Mouse (Mus musculus): Measurements from ENCODE around the gene Espn. TPM values are rescaled to one million over a fixed set of nuclear protein-coding genes. Genes with fewer than 3 reads are reported as not detected.
A peak's percentile ranks its signal among the peaks of the same experiment; 100 is the strongest.

The Espn gene
- polyA plus RNA-seq, 1 experiment = 0.48 TPM

DNA sequence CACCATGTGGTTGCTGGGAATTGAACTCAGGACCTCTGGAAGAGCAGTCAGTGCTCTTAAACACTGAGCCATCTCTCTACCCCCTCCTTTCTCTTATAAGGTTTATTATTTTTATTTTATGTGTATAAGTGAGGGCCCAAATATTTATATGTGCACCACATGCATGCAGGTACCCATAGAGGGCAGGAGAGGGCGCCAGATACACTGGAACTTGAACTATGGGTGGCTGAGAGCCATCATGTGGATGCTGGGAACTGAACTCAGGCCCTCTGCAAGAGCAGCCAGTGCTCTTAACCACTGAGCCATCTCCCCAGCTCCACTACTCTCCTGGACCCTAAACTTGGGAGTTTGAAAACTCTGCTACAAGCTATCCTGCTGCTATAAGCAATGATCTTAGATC is 8.5 kb downstream of the Espn start:
- TF ChIP-seq POLR2A (IDR thresholded peaks at IDR 0.05; ENCODE audit: borderline replicate concordance, extremely low read depth, insufficient read depth, insufficient read length, poor library complexity, severe bottlenecking) = no peak
- TF ChIP-seq CTCF (IDR thresholded peaks at IDR 0.05; ENCODE audit: borderline replicate concordance, extremely low read depth, insufficient read depth, insufficient read length) = peak; percentile 15; the same call in 1 of the 2 replicates
- DNase-seq (ENCODE audit: low read depth) = no peak

DNA sequence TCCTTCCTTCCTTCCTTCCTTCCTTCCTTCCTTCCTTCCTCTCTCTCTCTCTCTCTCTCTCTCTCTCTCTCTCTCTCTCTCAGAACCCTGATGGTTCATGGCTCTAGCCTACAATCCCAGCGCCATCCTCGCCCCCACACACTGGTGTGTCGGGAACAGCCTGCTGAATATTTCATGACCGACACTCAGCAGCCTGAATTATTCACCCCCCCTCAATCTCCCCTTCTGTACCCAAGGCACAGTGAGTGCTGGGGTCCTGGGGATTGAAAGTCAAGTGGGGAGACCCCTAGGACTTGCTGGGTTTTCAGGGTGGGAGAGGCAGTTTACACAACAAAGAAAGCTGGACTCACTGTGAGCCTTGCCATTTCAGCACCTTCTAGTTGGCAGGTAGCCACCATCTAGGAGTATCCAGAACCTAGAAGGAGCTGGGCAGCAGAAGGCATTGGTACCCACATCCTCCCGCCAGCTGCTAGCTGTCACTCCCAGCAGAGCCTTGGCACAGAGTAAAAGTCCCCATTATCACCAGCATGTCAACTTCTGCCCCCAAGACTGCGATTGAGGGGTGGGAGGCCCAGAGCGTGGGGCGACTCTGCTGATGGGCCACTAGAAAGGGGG is 10.5 kb downstream of the Espn start:
- DNase-seq (ENCODE audit: low read depth) = peak; percentile 50
- TF ChIP-seq CTCF (IDR thresholded peaks at IDR 0.05; ENCODE audit: borderline replicate concordance, extremely low read depth, insufficient read depth, insufficient read length) (no peak), POLR2A (IDR thresholded peaks at IDR 0.05; ENCODE audit: borderline replicate concordance, extremely low read depth, insufficient read depth, insufficient read length, poor library complexity, severe bottlenecking) (no peak)

GRCm38 (mm10) chr4:152140441-152140840 is 11.7 kb downstream of the Espn start:
- no peak for DNase-seq (ENCODE audit: low read depth)
- peak; percentile 73 for TF ChIP-seq CTCF (IDR thresholded peaks at IDR 0.05; ENCODE audit: borderline replicate concordance, extremely low read depth, insufficient read depth, insufficient read length)
- TF ChIP-seq POLR2A (IDR thresholded peaks at IDR 0.05; ENCODE audit: borderline replicate concordance, extremely low read depth, insufficient read depth, insufficient read length, poor library complexity, severe bottlenecking) = no peak

DNA sequence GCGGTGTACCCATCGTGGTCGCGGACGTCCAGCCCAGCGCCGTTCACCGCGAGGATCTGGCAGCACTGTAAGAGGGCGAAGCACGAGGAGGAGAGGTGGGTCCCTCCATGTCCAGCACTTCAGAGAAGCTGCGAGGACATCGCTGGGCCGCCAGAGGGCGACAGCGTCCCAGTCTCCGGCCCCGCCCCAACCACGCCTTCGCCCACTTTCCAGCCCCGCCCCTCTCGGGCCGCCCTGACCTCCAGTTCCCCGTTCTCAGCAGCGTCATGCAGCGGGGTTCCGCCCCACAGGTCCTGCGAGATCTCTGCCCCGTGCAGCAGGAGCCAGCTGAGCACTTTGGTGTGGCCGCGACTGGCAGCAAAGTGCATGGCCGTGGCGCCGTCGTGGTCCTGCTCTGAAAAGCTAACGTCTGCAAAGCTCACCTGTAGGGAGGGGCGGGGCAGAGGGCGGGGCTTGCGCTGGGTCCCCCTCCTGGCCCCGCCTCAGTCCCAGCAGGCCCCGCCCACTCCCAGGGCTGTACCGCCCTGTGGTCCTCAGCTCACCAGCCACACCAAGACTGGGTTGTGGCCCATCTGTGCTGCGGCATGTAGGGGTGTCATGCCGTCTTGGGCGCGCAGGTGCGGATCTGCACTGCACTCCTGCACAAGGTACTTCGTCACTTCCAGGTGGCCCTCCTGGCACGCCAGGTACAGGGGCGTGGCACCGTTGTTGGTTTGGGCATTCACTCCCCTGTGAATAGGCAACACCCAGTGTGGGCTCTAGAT is 13.5 kb downstream of the Espn start:
- no peak for TF ChIP-seq POLR2A (IDR thresholded peaks at IDR 0.05; ENCODE audit: borderline replicate concordance, extremely low read depth, insufficient read depth, insufficient read length, poor library complexity, severe bottlenecking)
- TF ChIP-seq CTCF (IDR thresholded peaks at IDR 0.05; ENCODE audit: borderline replicate concordance, extremely low read depth, insufficient read depth, insufficient read length) = peak; percentile 88
- DNase-seq (ENCODE audit: low read depth) = peak; percentile 78

DNA sequence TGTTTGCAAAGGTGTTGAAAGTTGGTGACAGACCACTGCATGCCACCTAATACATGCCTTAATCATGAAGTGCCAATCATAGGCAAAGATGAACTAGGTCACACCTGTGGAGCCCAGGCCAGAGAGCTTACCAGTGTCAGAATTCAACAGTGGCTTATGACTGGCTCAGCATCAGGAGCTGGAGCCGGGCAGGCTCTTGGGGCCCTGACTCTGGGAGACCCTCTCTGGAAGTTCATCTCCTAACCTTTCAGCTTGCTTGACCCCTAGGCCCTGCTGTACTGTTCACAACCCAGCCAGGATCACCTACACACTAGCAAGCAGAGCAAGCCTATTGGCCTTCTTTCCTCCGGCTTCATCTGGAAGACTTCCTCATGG is 15.3 kb downstream of the Espn start:
- TF ChIP-seq POLR2A (IDR thresholded peaks at IDR 0.05; ENCODE audit: borderline replicate concordance, extremely low read depth, insufficient read depth, insufficient read length, poor library complexity, severe bottlenecking) (no peak), CTCF (IDR thresholded peaks at IDR 0.05; ENCODE audit: borderline replicate concordance, extremely low read depth, insufficient read depth, insufficient read length) (no peak)
- no peak for DNase-seq (ENCODE audit: low read depth)

DNA sequence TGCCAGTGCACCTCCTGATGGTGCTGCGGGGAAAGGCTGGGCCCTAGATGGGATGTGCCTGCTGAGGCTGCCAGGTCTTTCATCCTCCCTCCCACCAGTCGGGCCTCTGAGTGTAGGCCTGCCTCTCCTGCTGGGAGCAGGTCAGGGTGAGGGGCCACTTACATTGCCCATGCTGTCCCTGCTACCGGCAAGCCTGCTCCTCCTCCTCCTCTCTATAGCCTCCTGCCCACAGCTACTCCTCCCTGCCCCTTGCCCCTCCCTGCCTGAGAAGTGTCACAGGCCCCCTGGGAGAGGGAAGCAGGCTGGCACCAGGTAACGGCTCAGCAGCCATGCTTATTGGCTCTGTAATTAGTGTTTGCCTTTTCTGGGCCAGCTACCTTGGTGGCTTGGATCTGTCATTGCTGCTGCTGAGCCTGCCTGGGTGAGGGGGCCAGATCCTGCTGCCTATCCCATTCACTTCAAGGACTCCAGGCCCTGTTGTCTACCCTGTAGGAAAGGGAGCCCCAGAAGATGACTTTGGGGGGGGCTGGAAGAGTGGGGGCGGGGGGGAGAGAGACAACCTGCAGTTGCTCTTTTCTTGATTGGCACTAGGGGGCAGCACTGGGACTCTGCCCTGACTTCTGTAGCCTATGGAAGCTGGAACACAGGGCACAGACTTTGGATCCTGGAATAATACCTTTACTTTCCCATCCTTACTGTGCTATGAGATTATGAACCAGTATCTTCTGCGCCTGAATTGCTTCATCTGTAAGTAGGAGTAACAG is 15.9 kb downstream of the Espn start:
- TF ChIP-seq CTCF (IDR thresholded peaks at IDR 0.05; ENCODE audit: borderline replicate concordance, extremely low read depth, insufficient read depth, insufficient read length) (peak; percentile 62; the same call in 1 of the 2 replicates), POLR2A (IDR thresholded peaks at IDR 0.05; ENCODE audit: borderline replicate concordance, extremely low read depth, insufficient read depth, insufficient read length, poor library complexity, severe bottlenecking) (no peak)
- no peak for DNase-seq (ENCODE audit: low read depth)

DNA sequence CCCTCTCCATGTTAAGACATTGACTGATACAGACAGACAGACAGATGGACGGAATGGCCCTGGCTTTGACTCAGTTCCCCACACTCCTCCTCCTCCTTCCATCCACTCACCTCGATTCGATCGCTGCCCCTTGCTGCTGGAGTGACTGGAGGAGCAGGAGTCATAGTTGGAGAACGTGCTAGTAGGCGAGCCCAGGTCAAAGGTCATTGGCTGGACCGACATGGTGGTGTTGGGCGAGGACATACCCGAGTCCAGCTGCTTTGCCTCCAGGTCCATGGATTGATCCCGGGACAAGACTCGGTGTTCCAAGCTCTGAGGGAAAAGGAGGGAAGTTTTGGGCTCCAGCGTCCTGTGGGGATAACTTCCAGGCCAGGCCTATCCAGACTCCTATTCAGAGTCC is 16.8 kb downstream of the Espn start:
- no peak for DNase-seq (ENCODE audit: low read depth)
- no peak for TF ChIP-seq POLR2A (IDR thresholded peaks at IDR 0.05; ENCODE audit: borderline replicate concordance, extremely low read depth, insufficient read depth, insufficient read length, poor library complexity, severe bottlenecking)
- no peak for TF ChIP-seq CTCF (IDR thresholded peaks at IDR 0.05; ENCODE audit: borderline replicate concordance, extremely low read depth, insufficient read depth, insufficient read length)

DNA sequence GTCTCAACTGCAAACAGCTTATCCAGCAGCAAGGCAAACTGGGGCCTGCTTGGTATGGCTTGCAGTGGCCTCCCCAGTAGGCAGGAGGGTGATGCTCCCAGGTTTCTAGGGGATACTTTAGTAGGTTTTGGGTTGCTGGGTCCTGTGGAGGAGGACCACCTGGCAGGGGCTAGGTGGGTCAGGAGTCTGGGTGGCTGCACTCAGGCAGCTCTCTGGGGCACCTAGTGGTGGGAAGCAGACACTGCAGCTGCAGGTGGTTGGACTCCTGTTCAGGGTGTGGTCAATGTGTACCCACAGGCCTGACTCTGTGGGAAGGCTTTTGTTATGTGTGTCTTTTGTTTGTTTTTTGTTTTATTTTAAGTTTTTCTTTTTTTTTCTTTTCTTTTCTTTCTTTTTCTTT is 17.7 kb downstream of the Espn start:
- TF ChIP-seq POLR2A (IDR thresholded peaks at IDR 0.05; ENCODE audit: borderline replicate concordance, extremely low read depth, insufficient read depth, insufficient read length, poor library complexity, severe bottlenecking) (no peak), CTCF (IDR thresholded peaks at IDR 0.05; ENCODE audit: borderline replicate concordance, extremely low read depth, insufficient read depth, insufficient read length) (peak; percentile 71)
- DNase-seq (ENCODE audit: low read depth) = no peak

GRCm38 (mm10) chr4:152133213-152133612 is 19.0 kb downstream of the Espn start:
- no peak for DNase-seq (ENCODE audit: low read depth)
- TF ChIP-seq POLR2A (IDR thresholded peaks at IDR 0.05; ENCODE audit: borderline replicate concordance, extremely low read depth, insufficient read depth, insufficient read length, poor library complexity, severe bottlenecking) = no peak
- no peak for TF ChIP-seq CTCF (IDR thresholded peaks at IDR 0.05; ENCODE audit: borderline replicate concordance, extremely low read depth, insufficient read depth, insufficient read length)

DNA sequence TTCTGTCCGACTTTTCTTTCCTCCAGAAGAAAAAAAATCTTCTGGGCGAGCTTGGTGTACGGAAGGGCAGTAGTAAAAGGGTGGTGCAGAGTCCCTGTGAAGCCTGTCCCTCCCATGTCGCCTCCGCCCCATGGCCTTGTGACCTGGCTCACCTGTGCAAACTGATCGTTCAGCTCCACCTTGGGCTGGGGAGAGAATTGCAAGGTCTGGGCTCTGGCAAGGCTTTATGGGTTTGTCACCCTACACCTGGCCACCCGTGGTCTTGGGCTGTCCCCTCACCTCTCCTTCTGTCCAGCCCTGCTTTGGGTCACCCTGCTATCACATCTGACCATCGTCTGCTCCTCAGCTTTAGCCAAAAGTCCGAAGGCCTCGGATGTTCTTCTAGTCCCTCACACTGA is 19.4 kb downstream of the Espn start:
- TF ChIP-seq POLR2A (IDR thresholded peaks at IDR 0.05; ENCODE audit: borderline replicate concordance, extremely low read depth, insufficient read depth, insufficient read length, poor library complexity, severe bottlenecking) (no peak), CTCF (IDR thresholded peaks at IDR 0.05; ENCODE audit: borderline replicate concordance, extremely low read depth, insufficient read depth, insufficient read length) (no peak)
- no peak for DNase-seq (ENCODE audit: low read depth)

Measured in brain, embryonic 14.5 days (tissue).